Mouse (Mus musculus): ENCODE results near the gene Slc5a4a. TPM values are rescaled to one million over a fixed set of nuclear protein-coding genes. Genes with fewer than 3 reads are reported as not detected.
A peak's percentile ranks its signal among the peaks of the same experiment; 100 is the strongest.

The Slc5a4a gene
- total and polyA plus RNA-seq, 2 experiments from 2014 or later, result not detected

DNA sequence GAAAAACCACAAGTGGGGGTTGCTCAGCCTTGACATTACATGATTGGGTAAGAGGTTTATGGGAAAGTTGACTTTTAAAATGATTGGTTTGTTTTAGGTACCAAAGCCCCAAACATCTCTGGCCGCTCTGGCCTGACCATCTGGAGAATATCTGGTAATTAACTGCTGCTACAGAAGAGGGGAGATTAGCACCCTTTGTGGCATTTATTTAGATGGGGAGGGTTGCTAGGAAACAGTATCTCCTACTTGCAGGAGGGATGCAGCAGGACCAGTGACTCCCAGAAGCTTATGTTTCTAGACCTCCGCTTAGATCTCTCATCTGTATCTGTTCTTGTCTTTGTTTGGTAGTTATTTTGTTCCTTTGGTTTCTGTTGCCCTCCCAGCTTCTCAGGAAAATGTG is 27.6 kb downstream of the Slc5a4a start:
- Histone ChIP-seq H3K27ac (ENCODE audit: low read depth) (no peak overlapping the region), H3K4me3 (ENCODE audit: low read depth, low read length) (no peak overlapping the region), H3K9ac (replicated peaks; ENCODE audit: low read depth, low read length) (no peak overlapping the region), H3K9me3 (replicated peaks; ENCODE audit: control insufficient read depth, low read length) (no peaks in the 10 kb centered on the region), H3K36me3 (replicated peaks; ENCODE audit: control insufficient read depth, insufficient read depth, low read length) (no peaks in the 10 kb centered on the region), H3K4me2 (ENCODE audit: low read depth, low read length) (no peak overlapping the region), H3K4me1 (ENCODE audit: control insufficient read depth, insufficient read depth) (no peaks in the 10 kb centered on the region), H3K27me3 (ENCODE audit: control insufficient read depth, insufficient read depth, low read length) (0 out of 2 replicates have a peak, but pooled peaks cover 12% of the 10 kb centered on the region)
- ATAC-seq (ENCODE audit: insufficient read depth, low read depth) (no peak), DNase-seq (ENCODE audit: low spot score) (no peak)
- TF ChIP-seq EP300 (IDR thresholded peaks at IDR 0.05; ENCODE audit: low read depth) (no peak), CTCF (IDR thresholded peaks at IDR 0.05; ENCODE audit: low read depth) (no peak)
- 38% methylated on average over 2 of the region's 2 CpGs for WGBS

DNA sequence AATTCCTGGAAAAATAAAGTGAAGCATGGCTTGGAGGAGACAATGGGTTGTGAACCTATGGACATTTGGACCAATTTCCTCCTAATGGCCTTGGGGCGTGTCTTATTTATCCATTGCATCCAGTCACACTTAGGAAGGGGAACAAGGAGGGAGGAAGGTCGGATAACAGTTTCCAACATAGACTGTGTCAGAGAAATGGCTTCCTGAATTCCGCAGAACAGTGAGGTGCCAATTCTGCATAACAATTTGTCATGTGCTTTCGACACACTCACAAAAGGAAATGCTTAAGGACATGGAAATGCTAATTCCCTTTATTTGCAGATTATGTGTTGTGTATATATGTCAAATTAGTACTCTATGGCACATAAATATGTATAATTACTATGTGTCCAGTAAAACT is 38.0 kb downstream of the Slc5a4a start:
- Histone ChIP-seq H3K4me1 (ENCODE audit: control insufficient read depth, insufficient read depth) (no peaks in the 10 kb centered on the region), H3K9me3 (replicated peaks; ENCODE audit: control insufficient read depth, low read length) (no peaks in the 10 kb centered on the region), H3K27ac (ENCODE audit: low read depth) (no peak overlapping the region), H3K9ac (replicated peaks; ENCODE audit: low read depth, low read length) (no peak overlapping the region), H3K36me3 (replicated peaks; ENCODE audit: control insufficient read depth, insufficient read depth, low read length) (no peaks in the 10 kb centered on the region), H3K4me2 (ENCODE audit: low read depth, low read length) (no peak overlapping the region), H3K4me3 (ENCODE audit: low read depth, low read length) (no peak overlapping the region), H3K27me3 (ENCODE audit: control insufficient read depth, insufficient read depth, low read length) (no peaks in the 10 kb centered on the region)
- TF ChIP-seq EP300 (IDR thresholded peaks at IDR 0.05; ENCODE audit: low read depth) (no peak), CTCF (IDR thresholded peaks at IDR 0.05; ENCODE audit: low read depth) (no peak)
- ATAC-seq (ENCODE audit: insufficient read depth, low read depth) (no peak), DNase-seq (ENCODE audit: low spot score) (no peak)
- 70% methylated on average over 4 of the region's 4 CpGs for WGBS

DNA sequence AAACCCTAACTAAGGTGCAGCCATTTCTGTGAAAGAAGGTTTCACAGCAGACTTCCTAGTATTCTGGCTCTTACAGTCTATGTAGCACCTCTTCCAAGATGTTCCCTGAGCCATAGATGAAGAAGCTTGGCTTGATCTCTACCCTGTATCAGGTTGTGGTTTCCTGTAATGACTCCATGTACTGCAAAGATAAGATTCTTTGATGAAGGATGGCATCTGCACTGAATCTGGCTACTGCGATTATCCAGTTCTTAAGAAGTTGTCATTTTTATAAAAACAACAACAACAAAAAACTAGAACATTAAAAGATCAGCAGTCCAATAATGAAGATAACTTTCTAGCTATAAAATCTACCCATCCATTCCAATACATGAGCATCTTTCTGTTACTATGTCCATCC is 40.8 kb downstream of the Slc5a4a start:
- TF ChIP-seq EP300 (IDR thresholded peaks at IDR 0.05; ENCODE audit: low read depth) (no peak), CTCF (IDR thresholded peaks at IDR 0.05; ENCODE audit: low read depth) (no peak)
- H3K9ac ChIP-seq (replicated peaks; ENCODE audit: low read depth, low read length), result no peak overlapping the region
- H3K4me3 ChIP-seq (ENCODE audit: low read depth, low read length), result no peak overlapping the region
- 84% methylated on average over 1 of the region's 1 CpGs for WGBS
- H3K27me3 ChIP-seq (ENCODE audit: control insufficient read depth, insufficient read depth, low read length), result no peaks in the 10 kb centered on the region
- H3K27ac ChIP-seq (ENCODE audit: low read depth), result no peak overlapping the region
- DNase-seq (ENCODE audit: low spot score), result no peak
- H3K4me2 ChIP-seq (ENCODE audit: low read depth, low read length), result no peak overlapping the region
- H3K36me3 ChIP-seq (replicated peaks; ENCODE audit: control insufficient read depth, insufficient read depth, low read length), result no peaks in the 10 kb centered on the region
- H3K4me1 ChIP-seq (ENCODE audit: control insufficient read depth, insufficient read depth), result no peaks in the 10 kb centered on the region
- H3K9me3 ChIP-seq (replicated peaks; ENCODE audit: control insufficient read depth, low read length), result no peaks in the 10 kb centered on the region
- ATAC-seq (ENCODE audit: insufficient read depth, low read depth), result no peak

DNA sequence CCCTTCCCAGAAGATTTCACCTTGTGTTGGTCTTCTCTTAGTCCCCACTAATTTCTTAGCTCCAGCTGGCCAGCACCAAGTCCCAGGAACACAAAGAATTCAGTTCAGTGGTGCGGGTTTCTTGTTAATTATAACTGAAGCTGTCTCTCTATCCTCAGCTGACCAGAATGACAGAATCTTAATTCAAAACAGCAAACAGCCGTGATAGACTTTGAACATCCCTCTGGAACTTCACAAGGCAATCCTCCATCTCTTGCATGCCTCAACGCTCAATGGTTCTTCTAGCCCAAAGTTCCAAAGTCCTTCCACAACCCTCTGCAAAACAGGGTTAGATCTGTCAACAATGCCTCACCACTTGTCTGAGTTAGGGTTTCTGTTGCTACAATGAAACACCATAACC is 54.2 kb downstream of the Slc5a4a start:
- Histone ChIP-seq H3K9ac (replicated peaks; ENCODE audit: low read depth, low read length) (no peak overlapping the region), H3K4me3 (ENCODE audit: low read depth, low read length) (no peak overlapping the region)
- 79% methylated on average over 3 of the region's 3 CpGs for WGBS

DNA sequence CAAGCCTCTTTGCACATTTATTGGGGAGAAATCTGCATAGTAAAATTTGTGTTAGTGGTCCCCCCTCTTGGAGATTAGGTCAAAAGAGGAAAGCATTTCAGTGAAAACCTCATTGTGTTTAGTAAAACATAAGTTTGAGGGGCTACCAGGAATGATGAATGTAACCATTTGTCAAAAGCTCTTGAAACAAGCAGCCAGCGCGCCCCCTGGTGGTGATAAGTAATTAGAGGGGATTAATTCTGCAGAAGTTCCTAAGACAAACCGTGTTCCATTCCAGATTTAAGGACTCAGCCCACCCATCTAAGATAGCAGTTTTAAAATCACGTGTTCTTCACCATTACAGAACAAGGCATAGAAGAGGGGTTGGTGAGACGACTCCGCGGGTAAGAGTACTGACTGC is 54.7 kb downstream of the Slc5a4a start:
- TF ChIP-seq CTCF (IDR thresholded peaks at IDR 0.05; ENCODE audit: low read depth), result peak; percentile 74
- no peak for TF ChIP-seq EP300 (IDR thresholded peaks at IDR 0.05; ENCODE audit: low read depth)
- peak; percentile 58 for DNase-seq (ENCODE audit: low spot score)
- H3K9me3 ChIP-seq (replicated peaks; ENCODE audit: control insufficient read depth, low read length), result no peaks in the 10 kb centered on the region
- no peak for ATAC-seq (ENCODE audit: insufficient read depth, low read depth)
- 14% methylated on average over 7 of the region's 7 CpGs for WGBS
- H3K27ac ChIP-seq (ENCODE audit: low read depth), result no peak overlapping the region
- H3K4me3 ChIP-seq (ENCODE audit: low read depth, low read length), result no peak overlapping the region
- no peaks in the 10 kb centered on the region for H3K4me1 ChIP-seq (ENCODE audit: control insufficient read depth, insufficient read depth)
- no peaks in the 10 kb centered on the region for H3K27me3 ChIP-seq (ENCODE audit: control insufficient read depth, insufficient read depth, low read length)
- no peak overlapping the region for H3K9ac ChIP-seq (replicated peaks; ENCODE audit: low read depth, low read length)
- H3K4me2 ChIP-seq (ENCODE audit: low read depth, low read length), result no peak overlapping the region
- peaks cover under 1% of the 10 kb centered on the region; the same call in 1 of the 2 replicates for H3K36me3 ChIP-seq (replicated peaks; ENCODE audit: control insufficient read depth, insufficient read depth, low read length)

More for the DNA sequence above, 54.2 kb downstream of the Slc5a4a start:
- H3K4me2 ChIP-seq (ENCODE audit: low read depth, low read length), result no peak overlapping the region
- DNase-seq (ENCODE audit: low spot score) (no peak), ATAC-seq (ENCODE audit: insufficient read depth, low read depth) (no peak)
- H3K27me3 ChIP-seq (ENCODE audit: control insufficient read depth, insufficient read depth, low read length), result no peaks in the 10 kb centered on the region
- no peaks in the 10 kb centered on the region for H3K9me3 ChIP-seq (replicated peaks; ENCODE audit: control insufficient read depth, low read length)
- no peak for TF ChIP-seq CTCF (IDR thresholded peaks at IDR 0.05; ENCODE audit: low read depth)
- no peak for TF ChIP-seq EP300 (IDR thresholded peaks at IDR 0.05; ENCODE audit: low read depth)
- no peak overlapping the region for H3K27ac ChIP-seq (ENCODE audit: low read depth)
- no peaks in the 10 kb centered on the region for H3K4me1 ChIP-seq (ENCODE audit: control insufficient read depth, insufficient read depth)
- no peaks in the 10 kb centered on the region for H3K36me3 ChIP-seq (replicated peaks; ENCODE audit: control insufficient read depth, insufficient read depth, low read length)

DNA sequence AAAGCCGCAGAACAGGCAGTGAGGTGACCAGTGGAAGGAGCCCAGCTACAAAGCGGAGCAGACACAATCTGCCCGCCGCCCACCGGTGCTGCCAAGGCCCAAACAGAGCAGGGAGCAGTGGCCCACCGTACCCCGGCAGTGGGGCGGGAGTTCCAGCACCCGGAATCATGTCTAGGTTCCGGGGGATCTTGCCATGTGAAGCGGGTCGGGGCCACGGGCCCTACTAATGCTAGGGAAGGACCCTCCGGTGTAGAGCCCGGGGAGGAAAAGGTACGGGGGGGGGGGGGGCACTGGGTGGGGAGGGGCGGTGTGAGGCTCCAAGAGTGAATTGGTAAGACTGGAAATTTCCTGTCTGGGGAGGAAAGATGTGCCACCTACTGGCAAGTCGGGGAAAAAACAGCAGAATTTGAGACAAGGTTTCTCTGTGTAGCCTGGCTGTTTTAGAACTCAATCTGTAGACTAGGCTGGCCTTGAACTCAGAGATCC is 56.6 kb downstream of the Slc5a4a start:
- DNase-seq (ENCODE audit: low spot score) (peak; percentile 61), ATAC-seq (ENCODE audit: insufficient read depth, low read depth) (0 out of 2 replicates have a peak, but pooled peaks have one; percentile 11)
- H3K9ac ChIP-seq (replicated peaks; ENCODE audit: low read depth, low read length), result peak overlapping the region; percentile 17; the same call in 1 of the 2 replicates

More for the DNA sequence above, 56.6 kb downstream of the Slc5a4a start:
- Histone ChIP-seq H3K4me3 (ENCODE audit: low read depth, low read length) (peak overlapping the region; percentile 36), H3K36me3 (replicated peaks; ENCODE audit: control insufficient read depth, insufficient read depth, low read length) (peaks cover 15% of the 10 kb centered on the region), H3K4me1 (ENCODE audit: control insufficient read depth, insufficient read depth) (no peaks in the 10 kb centered on the region), H3K27ac (ENCODE audit: low read depth) (no peak overlapping the region), H3K27me3 (ENCODE audit: control insufficient read depth, insufficient read depth, low read length) (no peaks in the 10 kb centered on the region), H3K4me2 (ENCODE audit: low read depth, low read length) (peak overlapping the region; percentile 65), H3K9me3 (replicated peaks; ENCODE audit: control insufficient read depth, low read length) (no peaks in the 10 kb centered on the region)
- 16% methylated on average over 18 of the region's 18 CpGs for WGBS
- TF ChIP-seq EP300 (IDR thresholded peaks at IDR 0.05; ENCODE audit: low read depth) (no peak), CTCF (IDR thresholded peaks at IDR 0.05; ENCODE audit: low read depth) (peak; percentile 48)
